Mouse (Mus musculus): Measurements from ENCODE around the gene Krt7.

Gene Krt7

DNA sequence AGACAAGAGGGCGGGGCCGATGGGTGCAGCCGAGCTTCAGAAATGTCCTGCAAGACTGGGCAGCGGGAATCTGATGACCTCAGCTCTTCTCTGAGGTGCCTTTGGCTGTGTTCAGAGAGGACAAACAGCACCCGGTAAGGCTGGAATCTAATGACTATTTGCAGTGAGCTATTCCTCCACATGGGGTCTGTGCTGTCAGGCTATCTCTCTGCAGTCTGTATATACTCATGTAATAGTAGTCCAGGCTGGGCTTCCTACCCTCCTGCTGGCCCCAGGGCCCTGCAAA is 34.1 kb upstream of the Krt7 start:
- DNase-seq (ENCODE audit: low spot score in 2 of 2), result no peak

DNA sequence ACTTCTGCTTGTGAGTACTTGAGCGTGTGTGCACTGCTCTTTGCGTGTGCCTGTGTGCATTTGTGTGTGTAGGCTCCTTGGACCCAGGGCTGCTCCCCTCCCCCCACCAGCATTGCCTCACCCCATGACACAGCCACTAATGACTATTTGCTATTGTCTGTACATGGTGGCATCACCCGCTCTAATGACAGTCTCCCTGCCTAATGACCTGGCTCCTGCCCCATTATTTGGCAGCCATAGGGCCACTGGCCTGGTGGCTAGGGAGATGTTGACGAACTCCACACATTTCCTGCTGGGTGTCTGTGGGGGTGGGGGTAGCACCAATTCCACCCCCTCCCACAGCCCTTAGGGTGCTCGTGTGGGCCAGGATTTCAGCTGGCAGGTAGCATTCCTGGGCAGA is 32.2 kb upstream of the Krt7 start:
- no peak for DNase-seq (ENCODE audit: low spot score in 2 of 2)

DNA sequence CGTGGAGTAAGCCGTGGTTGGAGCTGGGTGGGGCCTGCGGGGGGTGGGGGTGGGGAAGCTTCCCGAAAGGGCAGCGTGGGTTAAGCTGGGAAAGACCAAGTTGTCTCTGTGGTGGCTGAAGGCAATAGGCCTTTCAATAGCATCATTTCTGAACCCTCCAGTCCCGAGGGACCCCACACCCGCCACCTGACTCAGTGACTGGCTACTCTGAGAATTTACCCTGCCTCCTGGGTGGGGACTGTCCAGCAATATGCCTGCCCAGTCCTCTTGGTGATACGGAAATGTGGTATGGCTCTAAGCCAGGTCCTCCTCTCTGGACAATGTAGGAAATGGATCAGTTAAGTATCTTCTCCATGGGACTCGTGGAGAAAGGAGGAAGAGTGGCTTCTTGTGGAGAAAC is 29.1 kb upstream of the Krt7 start:
- DNase-seq (ENCODE audit: low spot score in 2 of 2), result no peak

DNA sequence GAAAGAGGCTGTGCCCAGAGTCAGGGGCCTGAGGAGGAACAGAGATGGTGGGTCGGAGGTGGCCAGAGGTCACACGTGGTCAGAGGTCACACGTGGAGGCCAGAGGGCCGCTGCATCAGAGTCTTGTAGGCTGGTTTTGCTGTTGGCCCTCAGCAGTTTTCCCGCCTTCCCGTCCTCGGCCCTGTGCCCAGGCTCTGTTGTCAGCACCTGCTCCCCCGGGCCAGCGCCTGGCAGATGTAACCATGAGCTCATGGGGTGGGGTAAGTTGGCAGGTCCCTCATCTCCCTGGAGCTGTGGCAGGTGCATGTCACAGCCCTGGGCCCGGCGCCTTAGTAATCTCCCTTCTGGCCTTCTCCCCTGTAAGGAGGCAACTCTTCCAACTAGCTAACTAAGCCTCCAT is 28.0 kb upstream of the Krt7 start:
- no peak for DNase-seq (ENCODE audit: low spot score in 2 of 2)

DNA sequence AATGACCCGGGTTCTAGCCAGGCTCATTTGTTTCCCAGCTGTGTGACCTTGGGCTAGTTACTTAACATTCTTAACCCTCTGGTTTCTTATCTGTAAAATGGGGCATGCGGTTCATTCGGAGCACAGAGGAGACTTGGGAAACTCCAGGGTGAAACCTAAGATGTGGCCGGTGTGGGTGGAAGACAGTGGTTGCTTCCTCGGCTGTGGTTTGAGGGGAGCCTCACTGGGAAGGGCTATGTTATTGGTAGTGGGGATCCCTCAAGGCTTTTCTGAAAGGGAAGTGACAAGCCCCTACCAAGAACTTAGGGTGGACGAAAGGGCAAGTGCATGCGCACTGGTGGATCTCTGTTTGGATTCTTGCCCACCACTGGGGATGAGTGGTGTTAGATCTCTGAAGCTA is 26.2 kb upstream of the Krt7 start:
- no peak for DNase-seq (ENCODE audit: low spot score in 2 of 2)

DNA sequence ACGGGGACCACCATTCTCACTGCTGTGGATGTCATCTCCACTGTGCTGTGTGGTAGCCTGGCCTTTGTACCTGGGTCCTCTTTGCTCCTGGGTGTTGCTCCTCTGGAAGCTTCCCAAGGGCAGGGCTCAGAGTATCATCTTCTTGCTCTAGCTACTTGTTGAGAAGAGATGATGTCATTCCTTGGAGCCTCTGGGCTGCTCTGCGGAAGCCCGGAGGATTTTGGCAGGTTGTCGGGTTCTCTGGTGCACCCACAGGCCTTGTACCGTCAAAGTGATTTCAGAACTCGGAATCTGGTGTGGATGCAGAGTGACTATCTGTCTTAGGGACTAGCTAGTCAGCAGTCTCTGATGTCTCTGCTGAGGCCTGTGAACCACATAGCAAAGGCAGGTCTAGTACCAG is 25.8 kb upstream of the Krt7 start:
- DNase-seq (ENCODE audit: low spot score in 2 of 2), result no peak

DNA sequence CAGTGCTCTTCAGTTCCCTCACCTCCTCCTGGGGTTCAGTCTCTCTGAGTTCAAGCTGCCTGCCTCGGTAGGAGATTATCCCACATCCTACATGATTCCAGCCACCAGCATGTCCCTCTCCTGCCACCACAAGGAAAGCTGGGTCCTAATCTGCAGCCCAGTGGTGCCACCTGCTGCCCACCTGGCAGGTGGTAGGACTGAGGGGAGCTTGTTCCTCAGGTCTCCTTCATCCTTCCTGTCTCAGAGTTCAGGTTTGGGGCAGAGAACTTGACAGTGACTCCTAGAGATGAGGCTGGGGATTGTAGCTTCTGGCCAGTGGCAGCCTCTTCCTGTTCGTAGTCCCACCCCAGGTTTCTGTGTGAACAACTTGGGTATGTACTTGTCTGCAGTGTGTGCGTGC is 23.7 kb upstream of the Krt7 start:
- DNase-seq (ENCODE audit: low spot score in 2 of 2), result no peak

DNA sequence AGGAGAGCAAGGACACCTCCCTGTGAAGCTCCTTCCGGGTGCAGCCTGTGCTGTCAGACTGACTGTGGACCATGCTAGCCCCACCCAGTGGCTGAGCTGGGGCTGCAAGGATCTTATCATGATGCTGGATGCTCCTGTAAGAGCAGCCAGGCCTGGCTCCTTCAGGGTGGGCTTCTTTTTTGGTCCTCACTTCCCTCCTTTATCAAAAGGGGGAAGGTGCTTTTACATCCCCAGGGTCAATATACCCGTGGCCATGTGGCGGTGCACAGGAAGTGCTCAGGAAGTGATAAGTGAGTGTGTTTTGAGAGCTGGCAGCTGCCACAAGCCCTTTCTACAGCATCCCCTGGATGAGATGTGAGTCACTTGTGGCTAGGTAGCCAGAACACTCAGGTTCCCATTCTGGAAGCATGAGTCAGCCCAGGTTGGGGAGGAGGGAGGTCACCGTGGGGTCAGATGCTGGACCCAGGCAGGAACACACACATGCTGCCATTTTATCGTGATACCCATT is 22.8 kb upstream of the Krt7 start:
- no peak for DNase-seq (ENCODE audit: low spot score in 2 of 2)

DNA sequence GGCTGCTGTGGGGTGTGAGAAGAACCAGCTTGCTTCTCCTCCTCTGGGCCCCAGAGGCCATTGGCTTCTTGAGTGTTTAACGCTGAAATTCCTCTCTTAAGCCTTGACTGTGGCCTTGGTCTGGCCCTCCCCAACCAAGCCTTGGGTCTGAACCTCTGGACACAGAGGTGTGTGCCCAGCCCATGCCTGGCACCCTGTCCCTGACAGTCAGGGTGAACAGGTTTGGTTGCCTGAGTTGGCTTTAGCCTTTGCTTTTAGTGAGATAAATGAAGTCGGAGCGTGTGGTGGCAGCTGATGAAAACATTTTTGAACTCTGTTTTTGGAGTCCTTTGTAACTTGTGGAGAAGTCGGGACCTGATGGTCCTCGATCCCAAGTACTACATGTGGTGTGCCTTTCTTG is 20.6 kb upstream of the Krt7 start:
- DNase-seq (ENCODE audit: low spot score in 2 of 2), result no peak

DNA sequence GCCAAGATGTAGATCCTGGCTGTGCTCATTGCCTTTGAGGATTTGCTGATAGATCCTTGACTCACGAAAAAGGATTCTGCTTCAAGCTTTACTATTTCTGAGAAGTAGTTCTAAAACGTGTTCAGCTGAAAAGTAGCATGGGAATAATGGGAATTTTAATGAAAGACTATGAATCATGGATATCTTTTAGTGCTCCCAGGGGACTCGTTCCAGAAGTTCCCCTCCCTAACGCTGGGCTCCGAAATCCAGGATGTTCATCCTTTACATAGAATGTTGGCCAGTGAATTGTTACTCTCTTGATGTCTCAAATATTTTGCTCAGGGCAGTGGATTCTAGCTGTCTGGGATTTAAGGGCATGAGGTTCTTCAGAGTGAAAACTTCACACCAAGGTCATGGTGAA is 18.6 kb upstream of the Krt7 start:
- no peak for DNase-seq (ENCODE audit: low spot score in 2 of 2)

DNA sequence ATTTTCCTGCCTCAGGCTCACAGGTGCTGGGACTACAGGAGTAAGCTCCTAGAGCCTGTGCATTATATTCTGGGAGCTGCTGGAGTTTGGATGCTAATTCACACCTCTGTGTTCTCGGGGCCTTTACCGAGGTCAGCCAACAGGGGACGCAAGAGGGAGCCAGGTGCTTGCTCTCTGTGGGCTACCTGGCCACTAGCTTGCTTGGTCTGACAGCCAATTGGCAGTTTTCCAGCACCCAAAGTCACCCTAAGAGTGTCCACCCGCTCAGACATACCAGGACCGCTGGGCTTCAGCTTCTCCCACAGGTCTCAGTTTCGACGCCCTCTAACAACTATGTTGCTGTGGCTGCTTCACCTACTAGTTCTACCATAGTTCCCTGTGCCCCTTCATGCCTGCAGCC is 15.9 kb upstream of the Krt7 start:
- DNase-seq (ENCODE audit: low spot score in 2 of 2), result no peak

DNA sequence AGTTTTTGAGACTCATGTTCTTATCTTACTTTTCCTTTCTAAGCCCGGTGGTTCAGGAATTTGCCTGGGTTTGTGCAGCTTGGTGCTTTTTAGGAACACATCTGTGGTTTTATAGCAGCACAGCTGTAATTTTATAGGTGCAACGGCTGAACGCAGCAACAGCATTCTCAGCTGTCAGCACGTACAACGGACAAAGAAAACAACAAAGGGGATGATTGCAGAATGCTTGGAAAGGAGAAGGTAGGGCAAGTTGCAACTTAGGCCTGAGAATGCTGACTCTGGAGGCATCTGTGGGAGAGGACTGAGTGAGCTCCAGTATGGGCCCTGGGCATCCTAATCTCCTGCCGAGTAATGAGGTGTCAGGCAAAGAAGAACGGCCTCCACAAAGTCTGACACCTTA is 14.4 kb upstream of the Krt7 start:
- no peak for DNase-seq (ENCODE audit: low spot score in 2 of 2)

DNA sequence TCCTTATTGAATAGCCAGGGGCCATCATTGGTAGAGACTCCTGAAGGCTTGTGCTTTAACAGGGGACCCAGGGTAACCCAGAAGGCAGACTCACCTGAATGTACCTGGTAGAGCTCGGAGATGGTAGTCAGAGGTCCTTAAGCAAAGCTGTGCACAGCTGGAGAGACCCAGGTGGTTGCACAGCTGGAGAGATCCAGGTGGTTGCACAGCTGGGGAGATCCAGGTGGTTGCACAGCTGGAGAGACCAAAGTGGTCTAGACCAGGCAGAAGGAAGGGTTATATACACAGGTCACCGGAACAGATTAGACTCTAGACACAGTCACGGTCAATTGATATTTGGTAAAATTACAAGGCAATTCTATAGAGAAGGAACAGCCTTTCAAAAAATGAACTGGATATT is 13.9 kb upstream of the Krt7 start:
- DNase-seq (ENCODE audit: low spot score in 2 of 2), result no peak

DNA sequence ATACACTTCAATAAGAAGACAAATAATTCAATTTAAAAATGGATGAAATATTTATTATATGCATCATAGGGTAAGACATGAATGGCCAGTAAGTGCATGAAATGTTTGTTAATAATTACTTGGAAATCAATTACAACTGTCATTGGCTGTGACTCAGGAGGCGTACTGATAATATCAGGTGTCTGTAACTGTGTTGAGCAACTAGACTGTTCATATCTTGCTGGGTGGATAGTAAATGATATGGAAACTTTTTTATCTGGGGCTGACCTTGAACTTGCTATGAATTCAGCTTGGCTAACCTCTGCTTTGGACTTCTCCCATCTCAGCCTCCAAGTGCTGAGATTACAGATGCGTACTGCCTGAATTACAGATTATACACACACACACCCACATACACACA is 13.2 kb upstream of the Krt7 start:
- DNase-seq (ENCODE audit: low spot score in 2 of 2), result no peak

DNA sequence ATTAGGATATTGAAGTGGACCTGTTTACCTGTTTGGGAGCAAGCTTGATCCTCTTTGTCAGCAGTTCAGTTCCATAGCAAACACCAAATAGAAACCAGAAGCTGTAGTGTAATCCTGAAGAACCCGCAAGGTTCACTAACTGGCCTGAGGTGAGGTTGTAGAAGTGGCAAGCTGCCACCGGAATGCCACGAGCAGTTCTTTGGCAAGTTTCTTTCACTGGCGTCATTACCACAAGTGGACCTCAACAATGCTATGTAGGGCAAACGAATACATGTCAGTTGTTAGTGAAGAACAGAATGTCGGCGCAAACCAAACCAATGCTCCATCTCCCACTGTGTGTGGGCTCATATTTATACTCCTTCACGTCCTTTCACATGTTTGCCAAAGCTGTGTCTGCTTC is 12.6 kb upstream of the Krt7 start:
- DNase-seq (ENCODE audit: low spot score in 2 of 2), result no peak

DNA sequence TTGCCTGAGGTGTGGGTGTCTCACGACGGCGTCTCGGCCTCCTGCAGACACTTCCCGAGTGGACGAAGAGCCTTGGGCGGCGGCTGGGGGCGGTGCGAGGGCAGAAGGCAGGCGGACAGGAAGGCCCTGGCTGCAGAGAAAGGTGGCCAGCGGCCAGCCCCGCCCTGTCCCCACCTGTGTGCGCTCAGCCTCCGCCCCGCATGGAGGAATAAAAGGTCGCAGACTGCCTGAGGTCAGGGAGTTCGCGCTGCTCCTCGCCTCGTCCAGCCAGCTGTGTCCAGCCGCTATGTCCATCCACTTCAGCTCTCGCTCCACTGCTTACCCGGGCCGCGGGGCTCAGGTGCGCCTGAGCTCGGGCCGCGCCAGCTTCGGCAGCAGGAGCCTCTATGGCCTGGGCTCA is 1.3 kb downstream of the Krt7 start:
- no peak for DNase-seq (ENCODE audit: low spot score in 2 of 2)

DNA sequence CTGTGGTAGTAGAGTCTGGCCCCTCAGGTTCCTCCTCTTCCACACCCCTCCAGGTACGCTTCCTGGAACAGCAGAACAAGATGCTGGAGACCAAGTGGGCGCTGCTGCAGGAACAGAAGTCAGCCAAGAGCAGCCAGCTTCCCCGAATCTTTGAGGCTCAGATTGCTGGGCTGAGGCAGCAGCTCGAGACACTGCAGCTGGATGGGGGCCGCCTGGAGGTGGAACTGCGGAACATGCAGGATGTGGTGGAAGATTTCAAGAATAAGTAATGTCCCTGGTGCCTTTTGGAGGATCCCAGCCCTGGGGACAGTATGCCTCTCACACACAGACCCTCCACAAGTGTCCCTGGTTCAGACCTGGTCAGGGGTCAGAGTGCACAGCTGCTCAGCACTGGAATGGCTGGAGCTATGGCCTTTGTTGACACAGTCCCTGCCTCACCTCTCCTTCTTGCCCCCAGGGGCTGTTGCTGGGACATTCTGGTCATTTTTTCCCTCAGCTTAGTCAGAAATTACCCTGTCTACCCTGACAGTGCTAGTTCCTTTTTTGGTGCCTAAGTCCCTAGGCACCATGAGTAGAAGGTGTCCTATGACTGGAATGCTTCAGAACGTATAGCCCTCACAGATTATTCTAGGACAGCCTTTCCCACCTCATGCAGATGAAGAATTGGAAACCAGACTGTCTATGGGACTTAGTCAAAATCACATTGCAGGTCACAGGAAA is 3.2 kb downstream of the Krt7 start:
- no peak for DNase-seq (ENCODE audit: low spot score in 2 of 2)

DNA sequence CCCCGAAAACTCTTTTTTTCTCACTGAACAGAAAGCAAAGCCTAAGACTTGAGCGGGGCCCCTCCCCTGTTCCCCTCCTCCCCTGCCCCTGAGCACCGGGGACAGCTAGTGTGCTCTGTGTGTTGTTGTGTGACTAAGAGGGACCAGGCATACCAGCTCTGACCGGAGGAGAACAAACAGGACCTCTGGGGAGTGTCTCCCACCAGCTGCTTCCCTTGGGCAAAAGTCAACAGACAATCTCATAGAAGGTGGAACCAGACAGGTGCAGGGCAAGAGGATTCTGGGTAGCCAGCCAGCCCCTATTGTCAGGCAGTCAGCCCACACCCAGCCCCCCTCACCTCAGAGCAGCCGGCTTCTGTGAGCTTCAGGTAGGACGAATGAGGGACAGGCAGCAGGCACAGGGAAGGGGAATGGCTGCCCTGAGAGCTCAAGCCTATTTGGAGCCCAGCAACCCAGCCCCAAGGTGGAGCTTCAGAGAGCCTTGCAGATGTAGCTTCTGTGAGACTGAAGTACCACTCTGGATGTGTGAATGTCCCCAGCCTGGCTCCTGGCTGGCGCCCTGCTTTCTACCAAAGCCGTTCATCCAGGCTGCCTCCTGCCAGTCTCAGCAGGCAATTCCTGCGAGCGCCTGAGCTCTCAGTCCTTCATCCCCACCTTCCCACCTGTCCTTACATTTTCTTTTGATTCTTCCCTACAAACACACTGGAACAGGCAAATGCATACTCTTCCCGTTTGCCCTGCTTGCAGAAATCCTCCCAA is 4.1 kb downstream of the Krt7 start:
- no peak for DNase-seq (ENCODE audit: low spot score in 2 of 2)

DNA sequence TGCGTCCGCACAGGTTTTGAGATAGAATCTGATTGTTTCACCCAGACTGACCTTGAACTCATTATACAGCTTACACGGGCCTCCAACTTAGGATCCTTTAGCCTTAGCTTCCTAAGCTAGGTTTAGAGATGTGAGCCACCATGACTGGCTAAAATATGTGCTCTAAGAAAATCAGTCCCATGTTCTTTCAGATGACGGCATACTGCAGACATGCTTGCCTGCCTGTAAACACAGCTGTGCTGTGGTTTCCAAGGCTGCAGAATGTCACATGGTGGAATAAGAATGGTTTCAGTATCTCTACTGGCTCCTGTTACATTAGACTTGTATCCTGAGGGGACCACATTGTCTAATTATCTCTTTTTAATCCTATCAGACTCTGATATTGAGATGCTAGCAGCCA is 8.1 kb downstream of the Krt7 start:
- no peak for DNase-seq (ENCODE audit: low spot score in 2 of 2)

DNA sequence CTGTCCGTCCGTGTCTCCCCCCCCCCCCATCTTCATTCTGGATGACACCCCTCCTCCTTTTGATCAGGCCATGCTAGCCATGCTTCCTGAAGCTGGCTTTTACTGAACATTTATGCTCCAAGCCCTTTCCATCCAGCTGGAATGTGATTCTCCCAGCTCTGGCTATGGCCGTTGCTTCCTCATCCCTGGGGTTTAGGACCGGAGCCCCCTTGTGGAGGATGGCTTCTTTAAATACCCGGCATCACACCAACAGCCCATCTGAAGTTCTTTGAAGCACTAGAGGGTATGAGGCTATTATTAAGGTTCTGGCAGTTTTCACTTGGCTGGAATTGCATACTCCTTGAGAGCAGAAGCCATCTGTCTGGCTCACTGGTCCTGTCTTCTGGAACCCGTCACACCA is 10.1 kb downstream of the Krt7 start:
- no peak for DNase-seq (ENCODE audit: low spot score in 2 of 2)

DNA sequence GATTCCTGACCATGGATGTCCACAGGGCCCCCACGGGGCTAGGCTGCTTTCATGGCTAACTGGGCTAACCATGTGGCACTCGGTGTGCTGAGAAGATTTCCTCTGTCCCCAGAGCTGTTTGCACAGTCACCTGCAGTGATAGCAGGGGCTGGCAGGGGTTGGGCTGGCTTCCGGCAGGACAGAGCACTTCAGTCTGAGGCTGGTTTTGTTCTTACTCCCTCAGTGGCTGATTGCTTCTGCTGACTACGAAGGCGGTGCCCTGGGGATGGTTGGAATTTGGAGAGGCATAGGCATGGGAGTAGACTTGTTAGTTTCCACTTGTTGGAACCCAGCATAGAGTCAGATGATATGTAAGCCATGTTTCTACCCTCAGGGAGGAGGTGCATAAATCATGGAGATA is 14.1 kb downstream of the Krt7 start:
- no peak for DNase-seq (ENCODE audit: low spot score in 2 of 2)

DNA sequence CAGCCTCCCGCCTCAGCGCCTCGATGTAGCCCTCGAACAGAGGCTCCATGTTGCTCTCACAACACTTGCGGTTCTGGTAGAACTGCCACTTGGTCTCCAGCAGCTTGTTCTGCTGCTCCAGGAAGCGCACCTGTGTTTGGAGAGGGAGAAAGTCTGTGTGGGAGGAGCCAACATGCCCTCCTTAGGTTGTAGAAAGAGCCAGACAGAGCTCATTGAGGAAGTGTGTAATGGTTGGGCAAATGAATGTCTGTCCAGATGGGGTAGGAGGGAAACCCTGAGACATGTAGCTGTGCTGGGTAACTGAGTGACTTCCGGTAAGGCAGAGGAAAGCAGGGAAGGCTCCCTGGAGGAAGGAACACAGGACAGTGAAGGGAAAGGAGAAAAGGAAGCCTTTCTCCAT is 25.8 kb downstream of the Krt7 start:
- DNase-seq (ENCODE audit: low spot score in 2 of 2), result no peak

DNA sequence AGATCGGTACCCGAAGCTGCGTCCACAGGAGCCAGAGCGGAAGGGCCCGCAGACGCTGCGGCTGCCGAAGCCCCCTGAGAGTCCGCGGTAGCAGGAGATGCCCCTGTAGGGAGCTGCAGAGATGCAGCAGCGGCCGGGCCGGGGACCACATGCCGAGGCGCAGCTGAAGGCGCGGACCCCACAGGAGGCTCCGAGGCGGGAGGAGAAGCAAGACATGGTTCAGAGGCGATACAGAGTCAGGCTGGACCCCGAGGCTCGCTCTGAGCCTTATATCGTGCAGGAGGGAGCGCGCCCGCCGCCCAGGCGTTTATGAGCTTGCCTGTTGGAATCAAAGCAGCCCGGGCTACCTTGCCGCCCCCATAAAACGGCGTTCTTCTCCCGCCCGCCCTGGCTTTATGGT is 27.7 kb downstream of the Krt7 start, which contains the start of gene Krt87:
Gene Krt87, minus strand, starts transcription at position 250 of the 400 bp plus-strand sequence.
- no peak for DNase-seq (ENCODE audit: low spot score in 2 of 2)

DNA sequence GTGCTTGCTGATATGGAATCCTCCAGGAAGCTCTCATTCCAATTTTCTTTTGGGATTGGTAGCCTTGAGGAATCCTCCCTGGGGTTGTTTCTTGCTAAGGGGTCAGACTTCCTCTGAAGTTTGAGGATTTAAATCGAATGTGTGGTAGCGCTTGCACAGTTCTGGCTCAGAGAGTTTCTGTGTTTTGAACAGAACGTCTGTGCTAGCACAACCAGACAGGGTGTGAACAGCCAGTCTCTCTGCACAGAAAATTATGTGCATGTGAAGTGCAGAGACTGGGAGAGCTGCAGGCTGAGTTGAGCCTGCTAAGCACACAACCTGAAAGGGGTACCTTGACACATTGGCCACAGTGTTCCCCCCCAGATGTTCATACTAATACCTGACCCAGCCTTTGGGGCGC is 30.0 kb downstream of the Krt7 start:
- no peak for DNase-seq (ENCODE audit: low spot score in 2 of 2)

Measured in frontal cortex, postnatal 14 days (tissue).